1 mouse cellular context compared by ENCODE assay signal in genomic region chr1:180980464-180980863, GRCm38 (mm10).
TF ChIP-seq lines count a peak whose summit lies in the region.

No protein-coding gene starts in this region.

TF ChIP-seq in CH12.LX, 34 proteins besides CTCF, POLR2A, EP300 and RAD21 (continued from another document):
- no peak for TF ChIP-seq JUND (conservative IDR thresholded peaks at IDR 0.05; ENCODE audit: low read depth, low read length)
- no peak for TF ChIP-seq JUN (IDR thresholded peaks at IDR 0.05; ENCODE audit: insufficient read depth, low read depth, low read length)
- no peak for TF ChIP-seq CHD1 (IDR thresholded peaks at IDR 0.05; ENCODE audit: low read depth, low read length)
- TF ChIP-seq KAT2A (IDR thresholded peaks at IDR 0.05; ENCODE audit: insufficient replicate concordance, low read length) = no peak
- no peak for TF ChIP-seq MAX (IDR thresholded peaks at IDR 0.05; ENCODE audit: low read length)
- no peak for TF ChIP-seq MYC (IDR thresholded peaks at IDR 0.05; ENCODE audit: low read depth, low read length)
- no peak for TF ChIP-seq MAZ (IDR thresholded peaks at IDR 0.05; ENCODE audit: low read depth, low read length)
- no peak for TF ChIP-seq CHD2 (IDR thresholded peaks at IDR 0.05; ENCODE audit: low read length)
